Mouse (Mus musculus) heart, embryonic 15.5 days (tissue): Measurements from ENCODE around the gene Hba-x. TPM values are rescaled to one million over a fixed set of nuclear protein-coding genes. Genes with fewer than 3 reads are reported as not detected.

ENCODE experiments used
- ATAC-seq: fragments of 200-750 bp; cut with Nextera tagmentation; replicated peaks from 2 replicates; pipeline ENCODE4 v1.8.0; 2017; ENCODE audit warnings: low read depth, moderate TSS enrichment; ENCODE audit not compliant: insufficient number of reproducible peaks, insufficient read depth, low FRiP score
- H3K27ac ChIP-seq: fragments of 300-500 bp; sonication (generic); 2 replicates; pipeline ENCODE4 v1.5.1; 2015; ENCODE audit warnings: mild to moderate bottlenecking, inconsistent platforms
- H3K27me3 ChIP-seq: fragments of 300-500 bp; sonication (generic); 2 replicates; pipeline ENCODE4 v1.6.1; 2015; ENCODE audit warnings: inconsistent platforms
- H3K36me3 ChIP-seq: fragments of 300-500 bp; sonication (generic); 2 replicates; pipeline ENCODE4 v1.6.1; 2015; ENCODE audit warnings: mild to moderate bottlenecking, inconsistent platforms
- H3K4me1 ChIP-seq: fragments of 300-500 bp; sonication (generic); replicated peaks from 2 replicates; pipeline ENCODE4 v1.6.1; 2015; ENCODE audit warnings: inconsistent platforms
- H3K4me2 ChIP-seq: fragments of 300-500 bp; sonication (generic); 2 replicates; pipeline ENCODE4 v1.6.1; 2015; ENCODE audit warnings: inconsistent platforms, mild to moderate bottlenecking, moderate library complexity
- H3K4me3 ChIP-seq: fragments of 300-500 bp; sonication (generic); 2 replicates; pipeline ENCODE4 v1.5.1; 2015; ENCODE audit warnings: mild to moderate bottlenecking, inconsistent platforms
- H3K9ac ChIP-seq: fragments of 300-500 bp; sonication (generic); 2 replicates; pipeline ENCODE4 v1.6.1; 2015; ENCODE audit warnings: mild to moderate bottlenecking, inconsistent platforms
- H3K9me3 ChIP-seq: fragments of 300-500 bp; sonication (generic); replicated peaks from 2 replicates; pipeline ENCODE4 v1.6.1; 2016; ENCODE audit warnings: inconsistent platforms
- WGBS: fragments of 180-500 bp; shearing (Covaris S2); methylation state at CpG from one replicate; pipeline ENCODE4 v1.1.7; 2015; ENCODE audit warnings: mixed read lengths; 5-methylcytosine and 5-hydroxymethylcytosine counted together
- polyA plus RNA-seq: library from polyadenylated mRNA; unstranded; fragments of >200 nt; fragmentation: Nextera tagmentation; extraction: Ambion mirVana; gene quantifications from 2 replicates; pipeline ENCODE4 v1.2.1, GENCODE M21; 2015

Hba-x gene
- polyA plus RNA-seq, 1 experiment from 2014 or later: 195 TPM

DNA sequence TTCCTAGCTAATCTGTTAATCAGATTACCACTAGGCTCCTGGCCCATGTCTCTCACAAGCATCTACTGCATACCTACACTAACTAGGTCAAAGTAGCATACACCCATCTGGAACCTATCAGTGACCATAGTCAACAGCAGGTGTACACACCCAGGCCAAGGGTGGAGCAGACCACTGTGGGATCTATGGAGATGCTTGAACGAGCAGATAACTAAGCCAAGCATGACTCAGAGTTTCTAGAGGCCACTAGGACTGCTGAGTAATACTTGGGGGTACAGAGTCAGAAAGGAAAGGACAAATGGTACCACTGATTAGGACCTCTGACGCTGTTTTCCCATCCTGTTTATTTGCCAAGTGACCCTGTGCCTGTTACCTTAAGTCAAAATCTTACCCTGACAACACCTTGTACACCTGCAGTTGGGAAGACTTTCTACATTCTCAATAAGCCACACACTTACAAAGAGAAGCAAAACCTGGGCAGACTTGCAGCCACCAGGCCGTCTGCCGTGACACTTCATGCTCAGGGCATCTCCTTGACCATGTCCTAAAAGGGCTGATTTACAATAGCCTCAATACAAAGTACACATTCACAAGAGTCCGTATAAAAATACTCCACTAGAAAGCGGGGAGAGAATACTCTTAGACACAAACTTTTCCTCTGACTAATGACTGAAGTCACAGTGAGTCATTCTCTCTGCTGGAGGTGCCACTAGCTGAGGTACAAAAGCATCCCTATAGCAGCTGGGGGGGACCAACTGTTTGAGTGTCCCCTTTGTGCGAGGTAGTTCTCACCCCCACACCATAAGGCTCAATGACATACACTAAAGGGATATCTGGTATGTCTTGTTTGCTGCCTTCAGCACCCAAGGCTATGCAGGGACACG lies 25.1 kb upstream of the Hba-x start:
- H3K27me3 ChIP-seq: no peaks in the 10 kb centered on the region
- no peaks in the 10 kb centered on the region for H3K4me1 ChIP-seq
- WGBS: 83% methylated on average over 8 of the region's 8 CpGs
- ATAC-seq: no peak
- no peak overlapping the region for H3K9ac ChIP-seq
- H3K27ac ChIP-seq: no peak overlapping the region
- no peak overlapping the region for H3K4me2 ChIP-seq
- H3K36me3 ChIP-seq: peaks cover 26% of the 10 kb centered on the region; the same call in 1 of the 2 replicates
- H3K4me3 ChIP-seq: no peak overlapping the region
- H3K9me3 ChIP-seq: no peaks in the 10 kb centered on the region

DNA sequence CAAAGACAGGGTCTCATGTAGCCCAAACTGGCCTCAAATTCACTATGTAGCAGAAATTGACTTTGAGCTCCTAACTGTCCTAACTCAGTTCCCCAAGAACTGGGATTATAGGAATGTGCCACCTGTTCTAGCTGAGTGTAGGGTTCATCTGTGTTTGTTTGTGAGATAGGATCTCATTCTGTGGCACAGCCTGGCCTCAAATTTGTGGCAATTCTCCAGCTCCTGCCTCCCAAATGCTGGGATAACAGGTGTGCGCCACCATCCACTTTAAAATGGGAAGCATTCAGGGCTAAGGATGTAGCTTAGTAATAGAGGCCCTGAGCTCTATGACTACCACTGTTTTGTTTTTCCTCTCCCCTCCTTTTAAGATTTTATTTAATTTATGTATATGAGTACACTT lies 23.1 kb upstream of the Hba-x start:
- Histone ChIP-seq H3K4me1 (no peaks in the 10 kb centered on the region), H3K4me2 (no peak overlapping the region), H3K27ac (no peak overlapping the region), H3K27me3 (no peaks in the 10 kb centered on the region), H3K36me3 (peaks cover 22% of the 10 kb centered on the region; the same call in 1 of the 2 replicates), H3K4me3 (no peak overlapping the region), H3K9me3 (no peaks in the 10 kb centered on the region), H3K9ac (no peak overlapping the region)
- ATAC-seq: no peak
- WGBS: 95% methylated on average over 1 of the region's 1 CpGs

DNA sequence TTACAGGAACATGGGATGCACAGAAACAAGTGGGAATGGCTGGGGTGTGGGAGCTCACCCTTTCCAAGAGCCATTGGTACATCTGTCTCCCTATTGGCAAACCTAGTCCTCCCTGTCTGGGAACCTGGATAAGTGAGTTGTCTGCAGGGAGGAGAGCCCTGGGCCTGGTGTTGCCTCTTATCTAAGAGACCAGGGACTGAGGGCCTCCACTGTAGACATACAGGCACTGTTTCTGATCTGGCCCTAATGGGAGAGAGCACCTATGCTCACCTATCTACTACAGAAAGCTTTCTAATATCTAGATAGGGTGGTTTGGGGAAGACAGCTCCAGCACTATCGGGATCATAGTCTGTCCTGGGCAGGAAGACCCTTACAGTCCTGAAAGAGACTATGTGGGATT lies 20.1 kb upstream of the Hba-x start:
- no peaks in the 10 kb centered on the region for H3K4me1 ChIP-seq
- H3K27ac ChIP-seq: no peak overlapping the region
- H3K36me3 ChIP-seq: peaks cover 13% of the 10 kb centered on the region; the same call in 1 of the 2 replicates
- H3K4me2 ChIP-seq: no peak overlapping the region
- 88% methylated on average over 1 of the region's 1 CpGs for WGBS
- no peak overlapping the region for H3K9ac ChIP-seq
- no peaks in the 10 kb centered on the region for H3K9me3 ChIP-seq
- no peaks in the 10 kb centered on the region for H3K27me3 ChIP-seq
- ATAC-seq: no peak
- H3K4me3 ChIP-seq: no peak overlapping the region

DNA sequence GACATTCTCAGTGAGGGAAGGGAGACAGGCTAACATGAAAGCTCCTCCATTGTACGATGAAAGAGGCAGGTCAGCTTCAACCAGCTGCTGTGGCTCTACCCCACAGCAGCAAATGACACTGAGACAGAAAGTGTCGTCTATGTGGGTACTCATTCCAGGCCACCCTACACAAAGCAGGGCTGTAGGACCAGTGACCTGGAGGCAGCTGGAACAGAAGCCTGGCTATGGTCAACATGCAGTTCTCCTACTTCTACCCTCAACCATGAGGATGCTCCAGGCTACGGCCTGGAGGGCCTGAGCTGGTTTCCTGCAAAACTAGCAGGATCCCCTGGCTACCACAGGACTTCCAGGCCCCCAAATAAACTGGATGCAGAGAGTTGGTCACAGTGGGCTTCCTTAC lies 19.6 kb upstream of the Hba-x start:
- Histone ChIP-seq H3K4me2 (no peak overlapping the region), H3K9me3 (no peaks in the 10 kb centered on the region), H3K4me3 (no peak overlapping the region), H3K36me3 (peaks cover 13% of the 10 kb centered on the region; the same call in 1 of the 2 replicates), H3K27me3 (no peaks in the 10 kb centered on the region), H3K27ac (no peak overlapping the region), H3K4me1 (no peaks in the 10 kb centered on the region), H3K9ac (no peak overlapping the region)
- 87% methylated on average over 3 of the region's 3 CpGs for WGBS
- no peak for ATAC-seq

DNA sequence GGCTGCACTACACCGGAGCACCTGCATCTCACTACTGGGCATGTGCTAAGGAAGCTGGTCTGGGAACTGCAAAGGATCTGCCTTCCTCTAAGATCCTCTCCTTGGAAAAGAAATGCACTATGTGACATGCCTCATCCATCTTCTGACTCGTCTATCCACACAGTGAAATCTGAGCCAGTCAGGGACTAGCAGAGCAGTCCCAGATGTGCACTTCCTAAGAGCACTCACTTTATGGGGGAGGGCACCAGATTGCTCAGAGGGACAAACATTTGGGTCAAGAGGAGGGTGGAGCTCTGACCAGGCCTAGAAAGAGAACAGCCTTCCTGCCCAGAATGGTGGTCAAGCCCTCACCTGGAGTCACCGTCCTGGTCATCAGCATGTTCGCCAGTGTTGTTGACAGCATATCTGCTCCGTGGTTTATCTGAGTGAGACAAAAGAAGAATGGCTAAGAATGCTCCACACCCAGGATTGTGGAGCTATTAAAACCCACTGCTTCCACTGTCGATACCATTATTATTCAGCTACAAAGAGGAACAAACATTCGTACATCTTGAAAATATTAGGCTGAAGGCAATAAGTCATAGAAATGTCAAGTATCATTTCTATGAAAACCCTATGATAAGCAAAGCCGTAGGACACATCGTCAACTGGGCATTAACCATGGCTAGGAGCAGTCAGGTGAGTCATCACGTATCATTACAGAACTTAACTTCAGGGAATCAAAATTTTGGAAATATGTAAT lies 13.4 kb upstream of the Hba-x start:
- H3K27me3 ChIP-seq: no peaks in the 10 kb centered on the region
- no peak overlapping the region for H3K4me2 ChIP-seq
- WGBS: 72% methylated on average over 10 of the region's 10 CpGs
- no peaks in the 10 kb centered on the region; the same call in 1 of the 2 replicates for H3K36me3 ChIP-seq
- H3K9me3 ChIP-seq: no peaks in the 10 kb centered on the region
- no peak overlapping the region for H3K4me3 ChIP-seq
- H3K27ac ChIP-seq: no peak overlapping the region
- peaks cover 14% of the 10 kb centered on the region for H3K4me1 ChIP-seq
- ATAC-seq: no peak
- no peak overlapping the region for H3K9ac ChIP-seq

DNA sequence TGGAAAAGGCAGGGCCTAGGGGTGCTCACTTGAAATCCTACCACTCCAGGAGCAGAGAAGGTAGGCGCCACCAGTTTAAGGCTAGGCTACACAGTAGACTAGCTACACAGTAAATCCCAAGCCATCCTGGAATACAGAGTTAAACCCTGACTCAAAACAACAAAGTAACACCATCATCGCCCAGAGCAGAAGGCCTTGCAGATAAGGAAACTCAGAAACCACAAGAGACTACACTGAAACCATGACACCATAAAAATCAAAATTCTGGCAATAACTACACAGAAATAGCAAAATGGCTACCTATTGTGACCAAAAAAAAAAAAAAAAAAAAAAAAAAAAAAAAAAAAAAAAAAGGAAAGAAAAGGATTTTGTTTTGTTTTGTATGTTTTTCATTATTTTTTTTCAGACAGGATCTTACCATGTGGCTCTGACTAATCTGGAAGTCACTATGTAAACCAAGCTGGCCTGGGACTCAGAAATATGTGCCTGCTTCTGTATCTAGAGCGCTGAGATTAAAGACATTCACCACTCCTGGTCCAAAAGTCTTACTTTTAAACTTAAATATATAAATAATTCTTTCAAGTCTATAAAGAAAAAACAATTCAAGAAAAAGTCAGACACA lies 11.0 kb upstream of the Hba-x start:
- Histone ChIP-seq H3K9ac (no peak overlapping the region), H3K36me3 (no peaks in the 10 kb centered on the region; the same call in 1 of the 2 replicates), H3K4me1 (peaks cover 18% of the 10 kb centered on the region), H3K27me3 (no peaks in the 10 kb centered on the region; the same call in 1 of the 2 replicates), H3K9me3 (no peaks in the 10 kb centered on the region), H3K4me2 (no peak overlapping the region), H3K4me3 (no peak overlapping the region), H3K27ac (no peak overlapping the region)
- 80% methylated on average over 3 of the region's 3 CpGs for WGBS
- ATAC-seq: no peak

DNA sequence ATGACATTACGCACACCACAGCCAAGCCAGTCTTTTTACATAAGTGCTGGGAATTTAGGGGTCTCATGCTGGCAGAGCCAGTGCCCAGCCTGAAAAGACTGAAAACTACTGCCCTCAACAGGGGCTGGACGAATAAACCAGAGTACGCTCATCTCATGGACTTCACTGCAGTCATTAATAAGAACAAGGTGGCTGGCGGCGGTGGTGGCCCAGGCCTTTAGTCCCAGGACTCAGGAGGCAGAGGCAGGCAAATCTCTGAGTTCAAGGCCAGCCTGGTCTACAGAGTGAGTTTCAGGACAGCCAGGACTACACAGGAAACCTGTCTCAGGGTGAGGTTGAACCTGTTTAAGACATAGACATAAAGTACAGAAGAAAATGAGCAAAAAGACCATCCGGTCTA lies 10.0 kb upstream of the Hba-x start:
- peaks cover 18% of the 10 kb centered on the region for H3K4me1 ChIP-seq
- H3K27me3 ChIP-seq: no peaks in the 10 kb centered on the region; the same call in 1 of the 2 replicates
- WGBS: 89% methylated on average over 6 of the region's 6 CpGs
- H3K9ac ChIP-seq: no peak overlapping the region
- no peak overlapping the region for H3K4me3 ChIP-seq
- H3K27ac ChIP-seq: no peak overlapping the region
- H3K36me3 ChIP-seq: no peaks in the 10 kb centered on the region; the same call in 1 of the 2 replicates
- H3K9me3 ChIP-seq: no peaks in the 10 kb centered on the region
- no peak for ATAC-seq
- H3K4me2 ChIP-seq: no peak overlapping the region

DNA sequence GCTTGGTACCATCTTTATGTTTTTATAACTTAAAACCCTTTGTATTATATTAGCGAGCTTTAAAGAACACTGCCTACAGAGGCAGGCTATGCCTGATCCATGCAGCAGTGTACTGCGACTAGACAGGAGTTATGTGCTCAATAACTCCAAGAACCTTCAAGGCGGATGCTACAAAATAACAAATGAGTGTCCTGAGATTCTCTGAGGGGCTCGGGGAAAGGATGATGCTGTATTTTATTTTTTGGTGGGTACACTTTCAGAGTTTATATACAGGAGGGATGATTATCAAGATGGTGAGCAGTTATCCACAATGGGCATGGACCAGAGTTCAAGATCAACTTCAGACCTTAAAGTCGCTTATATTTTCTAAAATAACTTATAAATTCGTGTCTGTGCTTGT lies 9.4 kb upstream of the Hba-x start:
- 28% methylated on average over 6 of the region's 6 CpGs for WGBS
- H3K9ac ChIP-seq: peak overlapping the region; percentile 91
- peaks cover 18% of the 10 kb centered on the region for H3K4me1 ChIP-seq
- H3K4me3 ChIP-seq: peak overlapping the region; percentile 84
- H3K36me3 ChIP-seq: no peaks in the 10 kb centered on the region; the same call in 1 of the 2 replicates
- H3K9me3 ChIP-seq: no peaks in the 10 kb centered on the region
- ATAC-seq: no peak
- H3K27me3 ChIP-seq: no peaks in the 10 kb centered on the region; the same call in 1 of the 2 replicates
- peak overlapping the region; percentile 89 for H3K27ac ChIP-seq
- peak overlapping the region; percentile 74 for H3K4me2 ChIP-seq

DNA sequence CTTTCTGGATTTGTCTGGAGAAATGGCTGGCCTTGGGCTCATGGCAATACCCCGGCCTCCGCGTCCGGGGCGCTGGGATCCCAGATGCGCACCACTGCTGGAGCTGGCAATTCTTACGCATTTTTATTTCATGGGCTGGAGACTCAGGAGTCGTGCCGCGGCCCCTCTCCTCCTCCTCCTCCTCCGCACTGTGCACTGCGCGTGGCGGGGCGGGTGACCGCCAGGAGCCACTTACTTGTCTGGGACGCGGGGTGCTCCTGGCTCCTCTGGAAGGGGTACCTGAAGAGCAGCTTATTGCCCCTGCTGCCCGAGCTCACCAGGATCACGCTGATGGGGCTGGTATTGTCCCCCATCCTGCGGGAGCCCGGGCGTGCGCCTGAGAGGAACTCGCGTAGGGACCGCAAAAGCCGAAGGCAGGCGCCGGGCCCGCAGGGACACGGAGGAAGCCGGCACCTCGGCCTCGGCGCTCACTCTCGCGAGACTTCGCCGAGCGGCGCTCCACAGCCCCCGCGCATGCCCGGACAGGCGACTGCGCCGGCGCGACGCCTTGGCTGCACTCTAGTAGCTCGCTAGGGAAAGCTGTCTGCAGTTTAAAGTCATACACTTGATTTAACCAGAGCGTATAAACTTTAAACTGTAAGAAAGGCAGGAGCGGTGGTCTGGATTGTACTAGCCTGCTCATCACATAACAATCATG lies 8.9 kb upstream of the Hba-x start, which contains the start of gene Nprl3:
TSS of gene Nprl3 (minus strand) at position 520 of the 697 bp plus-strand sequence.
- under 1% methylated on average over 54 of the region's 54 CpGs for WGBS
- Histone ChIP-seq H3K27ac (peak within 1 kb of the TSS; percentile 89), H3K9ac (peak within 1 kb of the TSS; percentile 91), H3K4me1 (peaks cover 18% of the 10 kb centered on the region), H3K4me3 (peak within 1 kb of the TSS; percentile 84), H3K9me3 (no peaks in the 10 kb centered on the region), H3K27me3 (no peaks in the 10 kb centered on the region; the same call in 1 of the 2 replicates), H3K36me3 (no peaks in the 10 kb centered on the region; the same call in 1 of the 2 replicates), H3K4me2 (peak within 1 kb of the TSS; percentile 74)
- ATAC-seq: peak; percentile 99

DNA sequence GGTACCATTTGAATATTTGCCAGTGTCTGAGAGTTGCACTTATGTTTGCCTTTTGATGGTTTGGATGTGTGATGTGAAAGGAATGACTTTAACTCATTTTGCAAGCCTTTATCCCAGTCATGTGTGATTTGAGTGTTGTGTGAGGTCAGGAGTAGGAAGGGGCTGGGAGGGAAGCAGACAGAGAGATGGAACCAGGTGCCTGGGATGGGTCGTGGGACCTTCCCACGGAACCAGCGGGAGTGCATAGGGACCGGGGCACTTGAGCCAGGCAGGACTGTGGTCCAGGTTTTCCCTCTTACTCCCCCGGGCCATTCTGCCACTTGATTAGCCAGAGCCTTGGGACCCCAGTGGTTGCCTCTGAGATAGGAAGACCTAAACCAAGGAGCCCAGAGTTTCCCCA lies 8.2 kb upstream of the Hba-x start:
- no peak for ATAC-seq
- no peaks in the 10 kb centered on the region; the same call in 1 of the 2 replicates for H3K27me3 ChIP-seq
- WGBS: 21% methylated on average over 5 of the region's 5 CpGs
- no peaks in the 10 kb centered on the region for H3K9me3 ChIP-seq
- H3K4me1 ChIP-seq: peaks cover 15% of the 10 kb centered on the region
- H3K36me3 ChIP-seq: no peaks in the 10 kb centered on the region
- H3K9ac ChIP-seq: peak overlapping the region; percentile 91
- H3K27ac ChIP-seq: peak overlapping the region; percentile 89
- H3K4me3 ChIP-seq: peak overlapping the region; percentile 84
- peak overlapping the region; percentile 74 for H3K4me2 ChIP-seq
